Mouse (Mus musculus): ENCODE data around the gene Bahd1.

- TF ChIP-seq CTCF (IDR thresholded peaks at IDR 0.05; ENCODE audit: extremely low read depth, insufficient read depth, low read length) (no peak), POLR2A (IDR thresholded peaks at IDR 0.05; ENCODE audit: extremely low read depth, insufficient read depth, low read length) (no peak)
Measured at GRCm38 (mm10) chr2:118899981-118900825, at the start of gene Bahd1.

Measured in cortical plate, adult 2 months (tissue).